In the genomic region with DNA sequence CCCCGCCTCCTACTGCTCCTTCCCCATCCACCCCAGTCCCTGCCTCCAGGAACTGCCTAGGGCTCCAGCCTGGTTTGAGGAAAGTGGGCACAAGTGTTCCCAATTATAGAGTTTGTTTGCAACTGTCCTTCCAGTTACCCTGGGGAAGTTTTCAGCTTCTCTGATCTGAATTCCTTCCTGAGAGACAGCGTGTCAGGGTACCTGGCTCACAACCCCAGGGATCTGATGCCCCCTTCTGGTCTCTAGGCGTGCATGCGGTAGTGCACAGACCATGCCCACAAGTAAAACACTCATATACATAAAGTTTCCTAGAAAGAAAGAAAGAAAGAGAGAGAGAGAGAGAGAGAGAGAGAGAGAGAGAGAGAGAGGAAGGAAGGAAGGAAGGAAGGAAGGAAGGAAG, we compare ENCODE assay signal across 13 mouse cellular contexts. TPM values are rescaled to one million over a fixed set of nuclear protein-coding genes. Genes with fewer than 3 reads are reported as not detected.
DNase-seq lines count a peak whose midpoint lies in the region; ATAC-seq and TF ChIP-seq lines count a peak whose summit lies in the region.
"Had no signal": no experiment of that assay in that cellular context is flagged by ENCODE, and none has a peak within 500 bp of the region (broad histone marks: within the 10 kb centered on the region; RNA-seq: fewer than 3 reads in every experiment).

No protein-coding gene starts in this region.

- H3K4me2 ChIP-seq in midbrain, postnatal 0 days (ENCODE audit: low read depth, low read length, poor library complexity, severe bottlenecking), result no peak overlapping the region
- no peak overlapping the region for H3K4me2 ChIP-seq in midbrain, embryonic 11.5 days

- no peak for TF ChIP-seq POLR2A in kidney, adult 2 months (IDR thresholded peaks at IDR 0.05; ENCODE audit: low read depth, low read length)
- TF ChIP-seq POLR2A in embryonic fibroblast, embryonic 13.5 days (IDR thresholded peaks at IDR 0.05; ENCODE audit: low read depth, low read length), result no peak

- H3K9me3 ChIP-seq in midbrain, postnatal 0 days (ENCODE audit: low read length), result peaks cover 5% of the 10 kb centered on the region; the same call in 1 of the 2 replicates
- no peaks in the 10 kb centered on the region for H3K9me3 ChIP-seq in midbrain, embryonic 11.5 days (ENCODE audit: control insufficient read depth, low read length)

- H3K4me3 ChIP-seq in kidney, adult 2 months (ENCODE audit: insufficient read depth, low read depth, low read length), result no peak overlapping the region
- H3K4me3 ChIP-seq in midbrain, postnatal 0 days (ENCODE audit: low read depth, low read length), result no peak overlapping the region
- no peak overlapping the region for H3K4me3 ChIP-seq in midbrain, embryonic 11.5 days (ENCODE audit: low read depth, low read length)
- no peak overlapping the region for H3K4me3 ChIP-seq in embryonic fibroblast, embryonic 13.5 days (ENCODE audit: insufficient read depth, low read length)
- H3K4me3 ChIP-seq: erythroblast, embryonic 14.5 days; megakaryocyte, embryonic 14.5 days had no signal

- peak; percentile 71 for TF ChIP-seq CTCF in kidney, adult 2 months (conservative IDR thresholded peaks at IDR 0.05; ENCODE audit: insufficient read depth, insufficient read length, low read depth, low read length)
- TF ChIP-seq CTCF in midbrain, postnatal 0 days (IDR thresholded peaks at IDR 0.05), result peak; percentile 48
- peak; percentile 20; the same call in 1 of the 2 replicates for TF ChIP-seq CTCF in embryonic fibroblast, embryonic 13.5 days (IDR thresholded peaks at IDR 0.05; ENCODE audit: borderline replicate concordance, insufficient read depth, low read length)

- H3K4me1 ChIP-seq in kidney, adult 2 months (ENCODE audit: control insufficient read depth, insufficient read depth, low read length), result peaks cover 4% of the 10 kb centered on the region; the same call in 1 of the 2 replicates
- no peaks in the 10 kb centered on the region for H3K4me1 ChIP-seq in midbrain, postnatal 0 days (ENCODE audit: insufficient read depth, low read length)
- no peaks in the 10 kb centered on the region; the same call in 1 of the 2 replicates for H3K4me1 ChIP-seq in midbrain, embryonic 11.5 days (ENCODE audit: control insufficient read depth, insufficient read depth, low read length)
- no peaks in the 10 kb centered on the region for H3K4me1 ChIP-seq in embryonic fibroblast, embryonic 13.5 days (ENCODE audit: control insufficient read depth, insufficient read depth, low read length)

- H3K36me3 ChIP-seq in kidney, adult 2 months (ENCODE audit: control insufficient read depth, insufficient read depth, low read length), result no peaks in the 10 kb centered on the region
- H3K36me3 ChIP-seq in midbrain, postnatal 0 days (ENCODE audit: insufficient read depth, low read length), result no peaks in the 10 kb centered on the region
- H3K36me3 ChIP-seq in midbrain, embryonic 11.5 days (ENCODE audit: control insufficient read depth, insufficient read depth, low read length), result no peaks in the 10 kb centered on the region

- H3K27me3 ChIP-seq in kidney, adult 2 months (replicated peaks; ENCODE audit: control insufficient read depth, insufficient read depth, low read length), result no peaks in the 10 kb centered on the region
- H3K27me3 ChIP-seq in midbrain, postnatal 0 days (ENCODE audit: insufficient read depth, low read length), result no peaks in the 10 kb centered on the region
- H3K27me3 ChIP-seq in midbrain, embryonic 11.5 days (ENCODE audit: control insufficient read depth, insufficient read depth, low read length), result no peaks in the 10 kb centered on the region

- WGBS in kidney, adult 2 months, result 43% methylated on average over 4 of the region's 4 CpGs
- WGBS in midbrain, postnatal 0 days, result 38% methylated on average over 4 of the region's 4 CpGs
- 37% methylated on average over 4 of the region's 4 CpGs for WGBS in midbrain, embryonic 11.5 days

- no peak overlapping the region for H3K9ac ChIP-seq in midbrain, postnatal 0 days (replicated peaks; ENCODE audit: low read length, poor library complexity, severe bottlenecking)
- H3K9ac ChIP-seq in midbrain, embryonic 11.5 days (ENCODE audit: low read length), result no peak overlapping the region

- no peak for ATAC-seq in midbrain, postnatal 0 days (ENCODE audit: low FRiP score)
- no peak for ATAC-seq in midbrain, embryonic 11.5 days (ENCODE audit: low FRiP score)
- ATAC-seq: inflammation-experienced regulatory T-cells, adult 6 months had no signal

- DNase-seq in kidney, adult 2 months, result no peak
- DNase-seq in kidney, adult 11 months, result no peak
- DNase-seq in midbrain, postnatal 0 days (ENCODE audit: low spot score), result no peak
- no peak for DNase-seq in midbrain, embryonic 11.5 days (ENCODE audit: low spot score, missing footprints)
- peak; percentile 37 for DNase-seq in R1 (ENCODE audit: low read depth, low spot score)
- no peak for DNase-seq in right cerebral cortex, adult 2 months (ENCODE audit: low spot score in 2 of 2)
- DNase-seq: cerebellum, adult 9-11 months; layer of hippocampus, adult 9-11 months had no signal

- no peak overlapping the region for H3K27ac ChIP-seq in kidney, adult 2 months (ENCODE audit: insufficient read depth, low read depth, low read length)
- no peak overlapping the region for H3K27ac ChIP-seq in midbrain, postnatal 0 days (ENCODE audit: low read depth, low read length)
- H3K27ac ChIP-seq in midbrain, embryonic 11.5 days (ENCODE audit: low read depth, low read length), result no peak overlapping the region
- no peak overlapping the region for H3K27ac ChIP-seq in embryonic fibroblast, embryonic 13.5 days (ENCODE audit: insufficient read depth, low read length)

RNA-seq across cellular contexts. Expression of a gene that starts 1.2 kb away (rescaled TPM):
- 0.10 and 1.5 TPM in 2 replicates for polyA plus RNA-seq in kidney, adult 2 months (2012; rRNA removed)
- 0.60 and 0.99 TPM in 2 replicates for total RNA-seq in midbrain, postnatal 0 days (2014; rRNA removed)
- 1.4 and 1.6 TPM in 2 replicates for polyA plus RNA-seq in midbrain, postnatal 0 days (2015; fragmentation: Nextera tagmentation; extraction: Ambion mirVana)
- polyA plus RNA-seq in midbrain, embryonic 11.5 days (2014; fragmentation: Nextera tagmentation; extraction: Ambion mirVana), result 0.04 and 0.11 TPM in 2 replicates
- not detected in 2 replicates for polyA plus RNA-seq in embryonic fibroblast, embryonic 13.5 days (2011; ENCODE audit: insufficient read length, low read depth, missing spikeins)
- polyA plus RNA-seq: erythroblast, embryonic 14.5 days; inflammation-experienced regulatory T-cells, adult 6 months had no signal

RNA-seq across cellular contexts. Expression of a gene that starts 30.4 kb away (rescaled TPM):
- 3.0 and 4.1 TPM in 2 replicates for polyA plus RNA-seq in kidney, adult 2 months (2012; rRNA removed)
- total RNA-seq in midbrain, postnatal 0 days (2014; rRNA removed), result 0.11 TPM in 1 of 2 replicates, not detected in the other
- not detected in 2 replicates for polyA plus RNA-seq in midbrain, postnatal 0 days (2015; fragmentation: Nextera tagmentation; extraction: Ambion mirVana)
- polyA plus RNA-seq in midbrain, embryonic 11.5 days (2014; fragmentation: Nextera tagmentation; extraction: Ambion mirVana), result not detected in 2 replicates
- polyA plus RNA-seq in embryonic fibroblast, embryonic 13.5 days (2011; ENCODE audit: insufficient read length, low read depth, missing spikeins), result not detected in 2 replicates
- polyA plus RNA-seq: heart, embryonic 14.5 days; inflammation-experienced regulatory T-cells, adult 6 months had no signal

Comparison
In these comparisons a context has a peak if more than half of its experiments do, and no peak if none do; other contexts are left out.
1. CTCF ChIP-seq: peak in every context shown above with its lines; median percentile 71 in kidney, adult 2 months; 48 in midbrain, postnatal 0 days; 20 in embryonic fibroblast, embryonic 13.5 days.